Mouse (Mus musculus) liver, embryonic 14.5 days (tissue): Measurements from ENCODE around the gene Pex16.
"Not testable (repeated sequence)": the region's sequence is repeated elsewhere in the genome, so short reads cannot be mapped to it uniquely, and the experiment has no call there.

Experiments
- CTCF ChIP-seq: IDR thresholded peaks from 2 replicates; pipeline ENCODE4 v1.5.1; 2016; ENCODE audit warnings: antibody characterized with exemption, low read depth, control low read depth
- EP300 ChIP-seq: IDR thresholded peaks from 2 replicates; pipeline ENCODE4 v1.6.1; 2016; ENCODE audit warnings: antibody characterized with exemption, low read depth

DNA sequence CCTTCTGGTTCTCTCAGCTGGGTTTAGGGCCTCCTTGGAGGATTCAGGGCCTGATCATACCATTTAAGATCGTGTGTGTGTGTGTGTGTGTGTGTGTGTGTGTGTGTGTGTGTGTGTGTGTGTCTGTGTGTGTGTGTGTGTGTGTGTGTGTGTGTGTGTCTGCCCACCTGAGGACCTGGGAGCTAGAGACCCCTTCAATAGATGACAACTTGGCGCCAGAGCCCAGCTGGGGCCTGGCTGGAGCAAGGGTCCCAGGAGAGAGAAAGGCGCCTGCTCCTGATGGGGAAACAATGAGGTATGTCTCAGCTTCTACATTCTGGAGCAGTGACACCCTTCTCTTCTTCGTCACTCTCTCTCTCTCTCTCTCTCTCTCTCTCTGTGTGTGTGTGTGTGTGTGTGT lies 25.4 kb downstream of the Pex16 start:
- not testable (repeated sequence) for TF ChIP-seq CTCF, EP300
